Mouse (Mus musculus) lung, postnatal 0 days (tissue): Measurements from ENCODE around the gene Odaph.

Experiments used
- CTCF ChIP-seq: IDR thresholded peaks from 2 replicates; pipeline ENCODE4 v1.5.1; 2016; ENCODE audit warnings: antibody characterized with exemption, mild to moderate bottlenecking
- EP300 ChIP-seq: IDR thresholded peaks from 2 replicates; pipeline ENCODE4 v1.6.1; 2016; ENCODE audit warnings: antibody characterized with exemption, mild to moderate bottlenecking, control low read depth

GRCm38 (mm10) chr5:91989261-91989660 is 2.0 kb downstream of the Odaph start:
- no peak for TF ChIP-seq CTCF
- no peak for TF ChIP-seq EP300
